Mouse (Mus musculus): ENCODE data around the gene Nipa1.

DNA sequence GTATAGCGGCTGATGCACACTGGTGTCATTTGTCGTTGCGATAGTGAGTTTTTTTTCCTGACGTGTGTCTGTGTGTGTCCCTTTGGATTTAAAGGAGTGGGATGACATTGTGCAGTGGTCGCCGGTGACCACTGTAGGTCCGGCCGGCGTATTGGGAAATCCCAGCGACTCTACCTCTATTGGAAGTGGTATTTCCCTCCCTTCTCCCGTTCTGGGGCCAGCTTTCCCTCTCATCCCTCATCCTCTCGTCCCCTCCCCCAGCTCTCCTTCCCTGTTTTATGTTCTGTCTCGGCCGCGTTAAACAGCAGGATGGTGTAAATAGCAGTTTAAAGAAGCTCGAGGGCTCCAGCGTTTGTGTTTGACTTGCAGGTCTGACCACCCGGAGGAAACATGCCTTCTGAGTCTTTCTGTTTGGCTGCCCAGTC is 30.7 kb upstream of the Nipa1 start:
- TF ChIP-seq CTCF (conservative IDR thresholded peaks at IDR 0.05; ENCODE audit: insufficient read depth, insufficient read length, low read depth, low read length) = no peak
- no peak for TF ChIP-seq POLR2A (IDR thresholded peaks at IDR 0.05; ENCODE audit: low read depth, low read length)
